Mouse (Mus musculus): Measurements from ENCODE around the gene 4933415A04Rik.

DNA sequence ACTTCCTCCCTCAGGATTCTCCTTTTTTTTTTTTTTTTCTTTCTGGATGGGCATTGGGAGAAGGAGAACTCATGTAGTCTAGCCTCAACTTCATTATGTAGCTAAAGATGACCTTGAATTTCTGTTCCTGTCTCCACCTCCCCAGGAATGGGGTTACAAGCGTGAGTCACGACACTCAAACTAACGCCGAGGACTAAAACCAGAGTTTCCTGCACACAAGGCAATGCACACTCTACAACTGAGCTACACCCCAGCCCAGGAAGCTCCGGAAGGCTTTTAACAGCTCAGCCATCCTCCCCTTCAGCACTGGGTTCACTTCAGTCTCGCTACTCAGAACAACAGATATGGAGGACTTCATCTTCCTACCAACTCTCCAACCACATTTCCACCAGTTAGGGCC is 18.1 kb downstream of the 4933415A04Rik start:
- no peak for TF ChIP-seq CTCF (IDR thresholded peaks at IDR 0.05; ENCODE audit: low read depth, low read length)
- TF ChIP-seq POLR2A (IDR thresholded peaks at IDR 0.05; ENCODE audit: borderline replicate concordance, low read depth, low read length), result no peak

All from bone marrow macrophage, adult 2 months (primary cell).